Mouse (Mus musculus) lung, adult 2 months (tissue): ENCODE data around the gene Carmil1.

Source experiments
- CTCF ChIP-seq: fragments of 200-500 bp; IDR thresholded peaks from 2 replicates; pipeline ENCODE4 v1.5.1; 2011; ENCODE audit warnings: mild to moderate bottlenecking, low read length, control low read depth; ENCODE audit not compliant: insufficient read depth
- POLR2A ChIP-seq: fragments of 200-500 bp; IDR thresholded peaks from 2 replicates; pipeline ENCODE4 v1.6.1; 2011; ENCODE audit warnings: low read depth, mild to moderate bottlenecking, control low read depth, low read length, borderline replicate concordance; ENCODE audit errors: extremely low read depth

GRCm38 (mm10) chr13:23972271-23972670 is 308.3 kb downstream of the Carmil1 start:
- TF ChIP-seq POLR2A (no peak), CTCF (no peak)
